Mouse (Mus musculus): ENCODE data around the gene Proser3.
"Not testable (repeated sequence)": the region's sequence is repeated elsewhere in the genome, so short reads cannot be mapped to it uniquely, and the experiment has no call there.

Gene Proser3

GRCm38 (mm10) chr7:30544327-30544726 lies 7.8 kb downstream of the Proser3 start:
- no peak for DNase-seq (ENCODE audit: low spot score)

GRCm38 (mm10) chr7:30540572-30540971 lies 11.5 kb downstream of the Proser3 start:
- no peak for DNase-seq (ENCODE audit: low spot score)

GRCm38 (mm10) chr7:30534633-30535577 lies 17.2 kb downstream of the Proser3 start, which contains the start of gene Arhgap33:
Gene Arhgap33, minus strand, starts transcription at chr7:30535060.
- DNase-seq (ENCODE audit: low spot score): peak; percentile 85

GRCm38 (mm10) chr7:30533941-30534632 lies 18.0 kb downstream of the Proser3 start:
- no peak for DNase-seq (ENCODE audit: low spot score)

- DNase-seq (ENCODE audit: low spot score): no peak
Observed at GRCm38 (mm10) chr7:30532931-30533330, 19.2 kb downstream of the Proser3 start.

- DNase-seq (ENCODE audit: low spot score): no peak
Observed at GRCm38 (mm10) chr7:30531291-30531815, 20.7 kb downstream of the Proser3 start.

- DNase-seq (ENCODE audit: low spot score): no peak
Observed at GRCm38 (mm10) chr7:30526981-30527380, 25.1 kb downstream of the Proser3 start.

- DNase-seq (ENCODE audit: low spot score): no peak
Observed at GRCm38 (mm10) chr7:30526399-30526798, 25.7 kb downstream of the Proser3 start.

- no peak for DNase-seq (ENCODE audit: low spot score)
Observed at GRCm38 (mm10) chr7:30525954-30526353, 26.1 kb downstream of the Proser3 start.

GRCm38 (mm10) chr7:30524487-30524886 lies 27.6 kb downstream of the Proser3 start:
- DNase-seq (ENCODE audit: low spot score): no peak

GRCm38 (mm10) chr7:30522871-30523270 lies 29.2 kb downstream of the Proser3 start:
- no peak for DNase-seq (ENCODE audit: low spot score)

GRCm38 (mm10) chr7:30520856-30521255 lies 31.2 kb downstream of the Proser3 start:
- no peak for DNase-seq (ENCODE audit: low spot score)

GRCm38 (mm10) chr7:30520396-30520795 lies 31.7 kb downstream of the Proser3 start:
- DNase-seq (ENCODE audit: low spot score): no peak

- DNase-seq (ENCODE audit: low spot score): no peak
Observed at GRCm38 (mm10) chr7:30518325-30518724, 33.8 kb downstream of the Proser3 start.

GRCm38 (mm10) chr7:30515003-30515760 lies 36.9 kb downstream of the Proser3 start:
- no peak for DNase-seq (ENCODE audit: low spot score)

- DNase-seq (ENCODE audit: low spot score): no peak
Observed at GRCm38 (mm10) chr7:30508061-30508460, 44.0 kb downstream of the Proser3 start.

GRCm38 (mm10) chr7:30501159-30501558 lies 50.9 kb downstream of the Proser3 start:
- DNase-seq (ENCODE audit: low spot score): not testable (repeated sequence)

GRCm38 (mm10) chr7:30495506-30496042 lies 56.5 kb downstream of the Proser3 start:
- DNase-seq (ENCODE audit: low spot score): not testable (repeated sequence)

- no peak for DNase-seq (ENCODE audit: low spot score)
Observed at GRCm38 (mm10) chr7:30493401-30493931, 58.6 kb downstream of the Proser3 start, which contains the start of gene Prodh2. Gene Prodh2, plus strand, starts transcription at chr7:30493622.

GRCm38 (mm10) chr7:30492765-30493164 lies 59.3 kb downstream of the Proser3 start:
- peak; percentile 57 for DNase-seq (ENCODE audit: low spot score)

- no peak for DNase-seq (ENCODE audit: low spot score)
Observed at GRCm38 (mm10) chr7:30490957-30491307, 61.2 kb downstream of the Proser3 start.

Data from ovary, postnatal 10 days (tissue).